Mouse (Mus musculus) bone marrow macrophage, adult 2 months (primary cell): Measurements from ENCODE around the gene Wfdc18.

Experiments
- CTCF ChIP-seq: IDR thresholded peaks from 2 replicates; pipeline ENCODE4 v1.5.1; 2012; ENCODE audit warnings: low read depth, mild to moderate bottlenecking, low read length, moderate library complexity
- POLR2A ChIP-seq: IDR thresholded peaks from 2 replicates; pipeline ENCODE4 v1.6.1; 2012; ENCODE audit warnings: mild to moderate bottlenecking, low read depth, low read length, borderline replicate concordance

- TF ChIP-seq CTCF (no peak), POLR2A (no peak)
These were observed 30.4 kb downstream of the Wfdc18 start for GRCm38 (mm10) chr11:83739241-83739640.
